Mouse (Mus musculus): Measurements from ENCODE around the gene Scrn1. TPM values are rescaled to one million over a fixed set of nuclear protein-coding genes. Genes with fewer than 3 reads are reported as not detected.

The Scrn1 gene
- polyA plus RNA-seq, 1 experiment from 2014 or later: 0.35 TPM

DNA sequence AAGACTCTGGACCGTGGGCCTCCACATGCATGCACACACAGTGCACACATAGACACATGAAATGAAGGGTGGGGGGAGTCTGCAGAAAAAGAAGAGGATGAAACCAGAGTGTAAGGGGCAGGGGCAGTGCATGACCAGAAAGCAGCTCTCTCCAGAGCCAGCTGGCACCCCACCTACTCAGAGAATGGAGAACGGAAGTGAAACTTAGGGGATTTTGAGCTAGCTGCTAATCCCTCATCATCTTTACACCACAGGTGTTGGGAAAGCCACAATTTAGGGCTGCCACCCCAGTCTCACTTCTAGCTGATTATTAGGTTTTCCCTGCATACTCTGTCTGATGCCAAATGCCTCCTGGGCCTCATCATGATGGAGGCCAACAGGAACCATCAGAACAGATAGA lies 36.1 kb downstream of the Scrn1 start:
- no peaks in the 10 kb centered on the region for H3K27me3 ChIP-seq (ENCODE audit: insufficient read depth, low read length)
- H3K27ac ChIP-seq (ENCODE audit: low read depth): no peak overlapping the region
- DNase-seq (no peak), ATAC-seq (no peak)
- no peaks in the 10 kb centered on the region for H3K9me3 ChIP-seq (ENCODE audit: low read length)
- no peaks in the 10 kb centered on the region for H3K4me1 ChIP-seq (ENCODE audit: insufficient read depth)
- H3K4me3 ChIP-seq (ENCODE audit: low read depth, low read length): no peak overlapping the region
- 58% methylated on average over 2 of the region's 2 CpGs for WGBS (ENCODE audit: insufficient replicate concordance)
- H3K4me2 ChIP-seq (ENCODE audit: low read depth, low read length): no peak overlapping the region
- no peaks in the 10 kb centered on the region for H3K36me3 ChIP-seq (replicated peaks; ENCODE audit: insufficient read depth, low read length)
- no peak overlapping the region for H3K9ac ChIP-seq (replicated peaks)
- TF ChIP-seq EP300 (IDR thresholded peaks at IDR 0.05; ENCODE audit: low read depth) (no peak), CTCF (IDR thresholded peaks at IDR 0.05; ENCODE audit: low read depth) (no peak)

DNA sequence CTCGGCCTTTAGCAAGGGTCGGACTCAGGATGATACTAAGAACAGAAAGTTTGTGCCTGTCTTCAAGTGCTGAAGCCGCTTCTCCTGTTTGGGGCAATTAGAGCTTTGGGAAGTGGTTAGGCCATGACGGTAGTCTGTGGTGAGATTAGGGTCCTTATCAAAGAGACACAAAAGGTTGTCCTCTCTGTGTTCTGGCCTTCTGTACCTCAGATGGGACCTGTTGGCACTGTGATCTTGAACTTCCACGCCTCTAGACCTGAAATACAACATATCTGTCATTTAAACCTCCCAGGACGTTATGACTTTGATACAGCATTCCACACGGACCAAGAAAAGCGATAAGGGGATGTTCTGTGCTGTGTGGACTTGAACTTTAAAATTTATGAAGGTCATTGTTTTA lies 37.6 kb downstream of the Scrn1 start:
- Histone ChIP-seq H3K4me3 (ENCODE audit: low read depth, low read length) (no peak overlapping the region), H3K27me3 (ENCODE audit: insufficient read depth, low read length) (no peaks in the 10 kb centered on the region), H3K4me2 (ENCODE audit: low read depth, low read length) (no peak overlapping the region), H3K9ac (replicated peaks) (no peak overlapping the region), H3K4me1 (ENCODE audit: insufficient read depth) (no peaks in the 10 kb centered on the region), H3K27ac (ENCODE audit: low read depth) (no peak overlapping the region), H3K36me3 (replicated peaks; ENCODE audit: insufficient read depth, low read length) (no peaks in the 10 kb centered on the region), H3K9me3 (ENCODE audit: low read length) (no peaks in the 10 kb centered on the region)
- DNase-seq (no peak), ATAC-seq (peak; percentile 62)
- TF ChIP-seq EP300 (IDR thresholded peaks at IDR 0.05; ENCODE audit: low read depth): peak; percentile 73; the same call in 1 of the 2 replicates
- TF ChIP-seq CTCF (IDR thresholded peaks at IDR 0.05; ENCODE audit: low read depth): no peak
- 54% methylated on average over 8 of the region's 8 CpGs for WGBS (ENCODE audit: insufficient replicate concordance)

DNA sequence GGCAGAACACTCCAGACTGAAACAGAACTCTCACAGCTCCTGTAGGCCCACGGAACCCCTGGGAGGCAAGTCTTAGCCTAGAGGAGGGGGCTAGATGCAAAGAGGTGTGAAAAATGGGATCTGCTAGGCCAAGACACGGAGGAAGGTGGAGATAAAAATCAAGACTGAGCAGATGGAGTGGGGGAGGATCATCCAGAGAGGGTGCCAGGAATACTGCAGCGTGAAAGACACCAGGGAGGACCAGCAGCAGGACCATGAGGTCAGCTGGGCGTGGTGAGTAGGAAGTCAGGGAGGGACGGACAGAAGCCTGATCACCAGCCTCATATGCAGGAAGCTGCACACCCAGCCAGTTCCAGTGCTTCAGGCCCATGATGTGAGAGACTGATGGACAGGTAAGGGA lies 47.5 kb downstream of the Scrn1 start:
- no peaks in the 10 kb centered on the region for H3K4me1 ChIP-seq (ENCODE audit: insufficient read depth)
- WGBS (ENCODE audit: insufficient replicate concordance): 60% methylated on average over 5 of the region's 5 CpGs

DNA sequence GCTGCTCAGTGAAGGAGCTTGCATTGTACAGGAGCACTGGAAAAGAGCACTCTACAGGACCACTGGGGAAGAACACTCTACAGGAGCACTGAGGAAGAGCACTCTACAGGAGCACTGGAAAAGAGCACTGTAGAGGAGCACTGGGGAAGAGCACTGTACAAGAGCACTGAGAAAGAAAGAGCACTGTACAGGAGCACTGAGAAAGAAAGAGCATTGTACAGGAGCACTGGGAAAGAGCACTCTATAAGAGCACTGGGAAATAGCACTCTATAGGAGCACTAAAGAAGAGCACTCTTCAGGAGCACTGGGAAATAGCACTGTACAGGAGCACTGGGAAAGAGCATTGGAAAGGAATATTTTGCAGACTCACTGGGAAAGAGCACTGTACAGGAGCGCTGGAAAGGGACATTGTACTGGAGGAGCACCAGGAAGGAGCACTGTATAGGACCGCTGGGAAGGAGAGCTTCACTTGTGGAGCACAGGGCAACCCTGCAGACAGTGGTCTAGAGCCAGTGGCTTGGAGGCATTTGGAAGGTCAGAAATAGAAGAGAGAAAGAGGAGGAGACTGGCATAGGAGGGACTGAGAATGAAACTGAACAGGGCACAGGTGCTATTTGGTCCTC lies 49.7 kb downstream of the Scrn1 start:
- ATAC-seq: no peak
- no peak overlapping the region for H3K27ac ChIP-seq (ENCODE audit: low read depth)

More for the DNA sequence above, 47.5 kb downstream of the Scrn1 start:
- Histone ChIP-seq H3K27me3 (ENCODE audit: insufficient read depth, low read length) (no peaks in the 10 kb centered on the region; the same call in 1 of the 2 replicates), H3K4me2 (ENCODE audit: low read depth, low read length) (no peak overlapping the region), H3K4me3 (ENCODE audit: low read depth, low read length) (no peak overlapping the region), H3K9me3 (ENCODE audit: low read length) (no peaks in the 10 kb centered on the region), H3K9ac (replicated peaks) (no peak overlapping the region), H3K27ac (ENCODE audit: low read depth) (no peak overlapping the region), H3K36me3 (replicated peaks; ENCODE audit: insufficient read depth, low read length) (no peaks in the 10 kb centered on the region)
- ATAC-seq (no peak), DNase-seq (no peak)
- TF ChIP-seq EP300 (IDR thresholded peaks at IDR 0.05; ENCODE audit: low read depth): no peak
- TF ChIP-seq CTCF (IDR thresholded peaks at IDR 0.05; ENCODE audit: low read depth): no peak

DNA sequence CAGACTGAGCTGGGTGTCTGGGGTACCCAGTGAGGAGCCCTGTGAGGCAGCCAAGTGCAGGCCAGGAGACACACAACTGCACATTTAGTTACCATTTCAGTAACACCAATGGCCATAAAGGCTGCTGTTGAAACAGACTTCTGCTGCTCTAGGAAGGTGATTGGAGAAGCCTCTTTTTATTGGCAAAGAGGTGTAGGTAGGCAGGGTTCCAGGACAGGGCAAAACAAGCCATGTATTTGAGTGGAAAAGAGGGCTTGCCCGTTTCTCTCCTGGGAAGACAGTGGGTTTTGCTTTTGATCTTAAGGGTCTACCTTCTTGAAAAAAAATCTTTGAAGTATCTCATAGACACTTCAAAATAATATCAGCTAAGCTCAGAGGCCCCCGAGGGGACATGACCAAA lies 54.0 kb downstream of the Scrn1 start:
- WGBS (ENCODE audit: insufficient replicate concordance): 54% methylated on average over 2 of the region's 2 CpGs
- TF ChIP-seq EP300 (IDR thresholded peaks at IDR 0.05; ENCODE audit: low read depth) (no peak), CTCF (IDR thresholded peaks at IDR 0.05; ENCODE audit: low read depth) (no peak)
- H3K27me3 ChIP-seq (ENCODE audit: insufficient read depth, low read length): no peaks in the 10 kb centered on the region; the same call in 1 of the 2 replicates
- H3K4me3 ChIP-seq (ENCODE audit: low read depth, low read length): no peak overlapping the region
- no peaks in the 10 kb centered on the region for H3K36me3 ChIP-seq (replicated peaks; ENCODE audit: insufficient read depth, low read length)
- H3K9me3 ChIP-seq (ENCODE audit: low read length): no peaks in the 10 kb centered on the region
- no peak overlapping the region for H3K9ac ChIP-seq (replicated peaks)
- ATAC-seq (no peak), DNase-seq (no peak)
- H3K4me1 ChIP-seq (ENCODE audit: insufficient read depth): no peaks in the 10 kb centered on the region
- H3K4me2 ChIP-seq (ENCODE audit: low read depth, low read length): no peak overlapping the region
- no peak overlapping the region for H3K27ac ChIP-seq (ENCODE audit: low read depth)

More for the DNA sequence above, 49.7 kb downstream of the Scrn1 start:
- Histone ChIP-seq H3K4me2 (ENCODE audit: low read depth, low read length) (no peak overlapping the region), H3K4me3 (ENCODE audit: low read depth, low read length) (no peak overlapping the region), H3K27me3 (ENCODE audit: insufficient read depth, low read length) (no peaks in the 10 kb centered on the region; the same call in 1 of the 2 replicates), H3K9ac (replicated peaks) (no peak overlapping the region), H3K9me3 (ENCODE audit: low read length) (no peaks in the 10 kb centered on the region), H3K4me1 (ENCODE audit: insufficient read depth) (no peaks in the 10 kb centered on the region), H3K36me3 (replicated peaks; ENCODE audit: insufficient read depth, low read length) (no peaks in the 10 kb centered on the region)
- TF ChIP-seq EP300 (IDR thresholded peaks at IDR 0.05; ENCODE audit: low read depth): no peak
- no peak for TF ChIP-seq CTCF (IDR thresholded peaks at IDR 0.05; ENCODE audit: low read depth)
- no peak for DNase-seq
- WGBS (ENCODE audit: insufficient replicate concordance): 75% methylated on average over 2 of the region's 2 CpGs

DNA sequence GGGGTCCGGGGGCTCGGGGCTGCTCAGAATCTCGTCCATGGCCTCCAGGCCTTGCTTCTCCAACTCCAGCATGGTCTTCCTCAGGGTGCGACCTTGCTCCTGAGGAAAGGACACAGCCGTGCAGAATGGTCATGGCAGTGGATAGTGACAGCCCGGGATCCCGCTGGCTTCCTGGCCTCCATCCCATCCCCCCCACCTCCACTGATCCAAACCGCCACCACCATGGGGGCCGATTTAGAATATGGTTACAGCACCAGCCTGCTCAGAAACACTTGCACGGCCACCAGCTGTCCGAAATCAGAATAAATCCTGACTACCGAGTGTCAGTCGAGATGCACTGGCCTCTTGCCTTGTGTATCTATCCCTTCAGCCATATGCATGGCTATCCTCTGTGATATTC lies 57.0 kb downstream of the Scrn1 start:
- Histone ChIP-seq H3K9ac (replicated peaks) (no peak overlapping the region), H3K4me1 (ENCODE audit: insufficient read depth) (no peaks in the 10 kb centered on the region), H3K27me3 (ENCODE audit: insufficient read depth, low read length) (no peaks in the 10 kb centered on the region; the same call in 1 of the 2 replicates), H3K4me2 (ENCODE audit: low read depth, low read length) (no peak overlapping the region), H3K27ac (ENCODE audit: low read depth) (no peak overlapping the region), H3K4me3 (ENCODE audit: low read depth, low read length) (no peak overlapping the region), H3K9me3 (ENCODE audit: low read length) (no peaks in the 10 kb centered on the region), H3K36me3 (replicated peaks; ENCODE audit: insufficient read depth, low read length) (no peaks in the 10 kb centered on the region)
- WGBS (ENCODE audit: insufficient replicate concordance): 77% methylated on average over 13 of the region's 13 CpGs
- DNase-seq: no peak
- TF ChIP-seq CTCF (IDR thresholded peaks at IDR 0.05; ENCODE audit: low read depth): no peak
- TF ChIP-seq EP300 (IDR thresholded peaks at IDR 0.05; ENCODE audit: low read depth): no peak
- ATAC-seq: no peak

Data from liver, postnatal 0 days (tissue).